Mouse (Mus musculus) B cell, adult 2 months (primary cell): ENCODE measurements around the gene Gm136.

Experiments used
- DNase-seq, 2 experiments: peaks; one replicate each; pipeline ENCODE4 v3.0.0; 2022

The Gm136 gene

DNA sequence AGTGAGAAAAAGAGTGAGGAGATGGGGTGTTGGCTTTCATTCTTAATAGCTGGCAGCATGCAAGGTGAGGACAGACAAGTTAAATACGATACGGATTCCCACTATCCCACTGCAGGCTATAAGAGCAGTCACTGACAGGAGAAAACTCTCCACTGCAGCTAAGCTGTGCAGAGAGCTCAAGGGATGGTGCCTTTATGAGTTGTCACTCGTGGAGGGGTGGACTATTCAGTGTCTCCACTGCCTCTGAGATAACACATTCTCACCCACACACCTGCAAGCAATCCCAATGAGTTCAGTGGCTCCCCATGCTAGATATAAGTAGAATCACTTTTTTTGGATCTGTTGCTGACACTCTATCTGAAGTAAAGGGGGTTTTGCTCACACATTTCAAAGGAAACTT lies 47.9 kb downstream of the Gm136 start:
- no peak for DNase-seq

- no peak for DNase-seq
These were observed 48.8 kb downstream of the Gm136 start for GRCm38 (mm10) chr4:34707248-34707647.

DNA sequence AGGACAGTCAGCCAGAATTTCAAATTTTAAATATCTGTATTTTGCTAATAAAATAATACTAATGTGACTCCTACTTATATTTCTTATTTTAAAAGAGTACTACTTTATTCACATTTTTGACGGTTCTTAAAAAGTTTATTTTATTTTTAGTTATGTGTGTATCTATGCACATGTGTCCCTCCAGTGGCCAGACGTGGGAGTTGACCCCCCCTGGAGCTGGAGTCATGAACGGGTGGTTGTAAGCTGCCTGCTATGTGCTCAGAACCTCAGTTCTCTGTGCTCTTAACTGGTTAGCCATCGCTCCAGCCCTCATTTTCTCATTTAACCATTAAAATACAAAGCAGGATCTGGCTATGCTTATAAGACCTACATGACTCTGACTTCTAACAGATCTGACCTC lies 53.0 kb downstream of the Gm136 start:
- DNase-seq, result peak; percentile 13 to 14

GRCm38 (mm10) chr4:34702231-34702630 lies 53.8 kb downstream of the Gm136 start:
- DNase-seq, result no peak

- DNase-seq, result peak; percentile 78
These were observed 54.5 kb downstream of the Gm136 start for GRCm38 (mm10) chr4:34701528-34701927.
